Mouse (Mus musculus) intestine, embryonic 15.5 days (tissue): ENCODE measurements around the gene Pigo. TPM values are rescaled to one million over a fixed set of nuclear protein-coding genes. Genes with fewer than 3 reads are reported as not detected.

ENCODE experiments used
- ATAC-seq: fragments of 200-750 bp; cut with Nextera tagmentation; 2 replicates; pipeline ENCODE4 v1.8.0; 2017; ENCODE audit warnings: moderate TSS enrichment, moderate library complexity
- H3K27ac ChIP-seq: fragments of 300-500 bp; sonication (generic); 2 replicates; pipeline ENCODE4 v1.5.1; 2015; ENCODE audit warnings: mild to moderate bottlenecking, inconsistent platforms
- H3K27me3 ChIP-seq: fragments of 300-500 bp; sonication (generic); replicated peaks from 2 replicates; pipeline ENCODE4 v1.6.1; 2015; ENCODE audit warnings: inconsistent platforms
- H3K36me3 ChIP-seq: fragments of 300-500 bp; sonication (generic); 2 replicates; pipeline ENCODE4 v1.6.1; 2015; ENCODE audit warnings: inconsistent platforms
- H3K4me1 ChIP-seq: fragments of 300-500 bp; sonication (generic); replicated peaks from 2 replicates; pipeline ENCODE4 v1.6.1; 2015; ENCODE audit warnings: inconsistent platforms
- H3K4me2 ChIP-seq: fragments of 300-500 bp; sonication (generic); replicated peaks from 2 replicates; pipeline ENCODE4 v1.6.1; 2015; ENCODE audit warnings: mild to moderate bottlenecking, inconsistent platforms
- H3K4me3 ChIP-seq: fragments of 300-500 bp; sonication (generic); replicated peaks from 2 replicates; pipeline ENCODE4 v1.5.1; 2015; ENCODE audit warnings: inconsistent platforms
- H3K9ac ChIP-seq: fragments of 300-500 bp; sonication (generic); 2 replicates; pipeline ENCODE4 v1.6.1; 2015; ENCODE audit warnings: inconsistent platforms
- H3K9me3 ChIP-seq: fragments of 300-500 bp; sonication (generic); 2 replicates; pipeline ENCODE4 v1.6.1; 2016; ENCODE audit warnings: inconsistent platforms
- WGBS: fragments of 180-500 bp; shearing (Covaris S2); methylation state at CpG from one replicate; pipeline ENCODE4 v1.1.7; 2015; 5-methylcytosine and 5-hydroxymethylcytosine counted together
- polyA plus RNA-seq: library from polyadenylated mRNA; unstranded; fragments of >200 nt; fragmentation: Nextera tagmentation; extraction: Ambion mirVana; gene quantifications from 2 replicates; pipeline ENCODE4 v1.2.1, GENCODE M21; 2015

Pigo gene
- polyA plus RNA-seq, 1 experiment from 2014 or later, result 28.2 TPM

- H3K27ac ChIP-seq, result peak within 1 kb of the TSS; percentile 52; the same call in 1 of the 2 replicates
- H3K4me3 ChIP-seq, result peak within 1 kb of the TSS; percentile 52
- H3K36me3 ChIP-seq, result no peaks in the 10 kb centered on the region
- H3K4me1 ChIP-seq, result peaks cover 13% of the 10 kb centered on the region
- peak within 1 kb of the TSS; percentile 47 for H3K9ac ChIP-seq
- WGBS, result under 1% methylated on average over 33 of the region's 33 CpGs
- peak; percentile 96 for ATAC-seq
- H3K27me3 ChIP-seq, result no peaks in the 10 kb centered on the region
- H3K4me2 ChIP-seq, result peak within 1 kb of the TSS; percentile 76
- no peaks in the 10 kb centered on the region for H3K9me3 ChIP-seq
Observed at GRCm38 (mm10) chr4:43045659-43046302, 20.2 kb upstream of the Pigo start, which contains the start of gene Fam214b. Gene Fam214b (minus strand): TSS chr4:43046220.

DNA sequence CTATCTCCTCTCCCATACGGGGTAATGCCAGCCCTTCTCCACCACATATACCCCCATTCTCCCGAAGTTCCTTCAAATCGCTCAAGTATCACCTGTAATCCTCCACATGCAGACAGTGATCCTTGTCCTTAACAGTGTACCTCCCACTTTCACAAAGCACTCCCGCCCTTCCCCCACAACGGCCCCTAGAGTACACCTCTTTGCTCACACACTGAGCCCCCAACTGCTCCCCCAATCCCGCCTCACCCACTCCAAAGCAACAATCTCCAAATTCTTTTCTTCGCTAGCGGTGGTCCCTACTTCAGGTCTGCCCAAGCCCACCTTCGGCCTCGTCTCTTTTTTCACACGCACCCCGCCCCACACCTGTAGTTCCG lies 19.7 kb upstream of the Pigo start:
- H3K4me1 ChIP-seq, result peaks cover 13% of the 10 kb centered on the region
- H3K36me3 ChIP-seq, result no peaks in the 10 kb centered on the region
- peak; percentile 11; the same call in 1 of the 2 replicates for ATAC-seq
- H3K27ac ChIP-seq, result no peak overlapping the region
- H3K27me3 ChIP-seq, result no peaks in the 10 kb centered on the region
- peak overlapping the region; percentile 47; the same call in 1 of the 2 replicates for H3K9ac ChIP-seq
- H3K4me2 ChIP-seq, result peak overlapping the region; percentile 76
- H3K4me3 ChIP-seq, result peak overlapping the region; percentile 52
- H3K9me3 ChIP-seq, result no peaks in the 10 kb centered on the region
- WGBS, result 7% methylated on average over 13 of the region's 13 CpGs

DNA sequence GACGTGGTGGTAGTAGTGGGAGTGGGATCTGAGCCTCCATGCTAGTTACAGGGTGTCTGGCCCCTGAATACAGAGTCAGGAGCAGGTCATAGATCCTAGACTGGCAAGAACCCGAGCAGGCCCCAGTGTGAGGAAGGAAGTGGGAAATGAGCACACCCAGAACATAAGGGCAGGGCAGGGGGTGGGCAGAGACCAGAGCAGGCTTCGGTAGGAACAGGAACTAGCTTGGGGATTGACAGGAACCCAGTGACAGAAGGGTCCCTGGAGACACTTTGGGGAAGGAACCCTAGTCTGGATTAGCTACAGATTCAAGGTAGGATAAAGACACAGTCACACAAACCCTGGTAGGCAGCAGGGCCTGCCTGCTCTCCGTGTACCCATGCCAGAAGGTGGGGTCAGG lies 19.1 kb upstream of the Pigo start:
- peaks cover 13% of the 10 kb centered on the region for H3K4me1 ChIP-seq
- no peaks in the 10 kb centered on the region for H3K27me3 ChIP-seq
- H3K4me3 ChIP-seq, result peak overlapping the region; percentile 52; the same call in 1 of the 2 replicates
- peak overlapping the region; percentile 76 for H3K4me2 ChIP-seq
- no peaks in the 10 kb centered on the region for H3K9me3 ChIP-seq
- 26% methylated on average over 4 of the region's 4 CpGs for WGBS
- no peak overlapping the region for H3K27ac ChIP-seq
- H3K36me3 ChIP-seq, result no peaks in the 10 kb centered on the region
- no peak for ATAC-seq
- H3K9ac ChIP-seq, result 0 out of 2 replicates have a peak overlapping the region, but pooled peaks have one; percentile 47

- H3K9me3 ChIP-seq, result no peaks in the 10 kb centered on the region
- H3K4me2 ChIP-seq, result peak overlapping the region; percentile 47
- no peaks in the 10 kb centered on the region for H3K27me3 ChIP-seq
- WGBS, result 17% methylated on average over 7 of the region's 7 CpGs
- peak; percentile 6; the same call in 1 of the 2 replicates for ATAC-seq
- H3K27ac ChIP-seq, result peak overlapping the region; percentile 56
- peaks cover 20% of the 10 kb centered on the region for H3K4me1 ChIP-seq
- no peak overlapping the region for H3K9ac ChIP-seq
- H3K36me3 ChIP-seq, result no peaks in the 10 kb centered on the region
- no peak overlapping the region for H3K4me3 ChIP-seq
Observed at GRCm38 (mm10) chr4:43043644-43044357, 18.2 kb upstream of the Pigo start.

GRCm38 (mm10) chr4:43040881-43041547 lies 15.4 kb upstream of the Pigo start:
- peaks cover 23% of the 10 kb centered on the region for H3K4me1 ChIP-seq
- H3K4me2 ChIP-seq, result no peak overlapping the region
- peaks cover 3% of the 10 kb centered on the region; the same call in 1 of the 2 replicates for H3K36me3 ChIP-seq
- H3K9me3 ChIP-seq, result no peaks in the 10 kb centered on the region
- H3K4me3 ChIP-seq, result no peak overlapping the region
- no peak overlapping the region for H3K9ac ChIP-seq
- no peak overlapping the region for H3K27ac ChIP-seq
- no peaks in the 10 kb centered on the region for H3K27me3 ChIP-seq
- ATAC-seq, result no peak
- WGBS, result 69% methylated on average over 9 of the region's 9 CpGs

- peak overlapping the region; percentile 71 for H3K9ac ChIP-seq
- no peaks in the 10 kb centered on the region for H3K27me3 ChIP-seq
- peak overlapping the region; percentile 83 for H3K4me2 ChIP-seq
- 0% methylated on average over 25 of the region's 25 CpGs for WGBS
- H3K4me1 ChIP-seq, result peaks cover 23% of the 10 kb centered on the region
- H3K36me3 ChIP-seq, result peaks cover 3% of the 10 kb centered on the region; the same call in 1 of the 2 replicates
- H3K9me3 ChIP-seq, result no peaks in the 10 kb centered on the region
- peak; percentile 98 for ATAC-seq
- peak overlapping the region; percentile 72 for H3K27ac ChIP-seq
- peak overlapping the region; percentile 67 for H3K4me3 ChIP-seq
Observed at GRCm38 (mm10) chr4:43040114-43040572, 14.5 kb upstream of the Pigo start.

DNA sequence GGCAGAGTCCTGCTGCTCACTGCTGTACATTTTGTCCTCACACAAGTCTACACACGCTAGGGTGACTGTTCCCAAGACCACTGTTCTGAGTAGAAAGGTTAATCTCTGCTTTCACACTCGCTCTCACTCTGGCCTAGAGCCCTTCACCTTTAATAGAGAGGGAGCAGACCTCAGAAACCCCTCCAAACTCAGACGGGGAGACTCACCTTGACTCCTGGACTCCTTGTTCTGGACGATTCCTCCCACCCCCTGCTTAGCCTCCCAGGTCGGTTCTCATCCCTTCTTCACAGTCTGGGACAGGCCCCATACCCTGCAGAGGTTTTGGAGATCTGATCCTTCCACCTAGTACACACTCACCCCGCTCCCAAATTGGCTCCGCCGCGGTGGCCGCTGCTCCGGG lies 14.0 kb upstream of the Pigo start:
- Histone ChIP-seq H3K4me1 (peaks cover 19% of the 10 kb centered on the region), H3K27me3 (no peaks in the 10 kb centered on the region), H3K4me2 (peak overlapping the region; percentile 83), H3K27ac (peak overlapping the region; percentile 72), H3K9me3 (no peaks in the 10 kb centered on the region), H3K9ac (peak overlapping the region; percentile 71), H3K4me3 (peak overlapping the region; percentile 67), H3K36me3 (peaks cover 3% of the 10 kb centered on the region; the same call in 1 of the 2 replicates)
- ATAC-seq, result peak; percentile 27
- 4% methylated on average over 11 of the region's 11 CpGs for WGBS

GRCm38 (mm10) chr4:43038567-43039495 lies 13.2 kb upstream of the Pigo start:
- H3K4me3 ChIP-seq, result peak overlapping the region; percentile 67
- H3K27me3 ChIP-seq, result no peaks in the 10 kb centered on the region
- H3K36me3 ChIP-seq, result peaks cover 3% of the 10 kb centered on the region; the same call in 1 of the 2 replicates
- peak overlapping the region; percentile 83 for H3K4me2 ChIP-seq
- peaks cover 11% of the 10 kb centered on the region for H3K4me1 ChIP-seq
- H3K27ac ChIP-seq, result no peak overlapping the region
- no peaks in the 10 kb centered on the region for H3K9me3 ChIP-seq
- 48% methylated on average over 15 of the region's 15 CpGs for WGBS
- peak overlapping the region; percentile 28; the same call in 1 of the 2 replicates for H3K9ac ChIP-seq
- no peak for ATAC-seq

- ATAC-seq, result no peak
- Histone ChIP-seq H3K9ac (no peak overlapping the region), H3K4me1 (peaks cover 9% of the 10 kb centered on the region), H3K4me2 (no peak overlapping the region), H3K9me3 (no peaks in the 10 kb centered on the region), H3K4me3 (no peak overlapping the region), H3K27ac (no peak overlapping the region), H3K36me3 (peaks cover 3% of the 10 kb centered on the region; the same call in 1 of the 2 replicates), H3K27me3 (no peaks in the 10 kb centered on the region)
- WGBS, result 69% methylated on average over 4 of the region's 4 CpGs
Observed at GRCm38 (mm10) chr4:43037860-43038566, 12.4 kb upstream of the Pigo start.

- no peak overlapping the region for H3K27ac ChIP-seq
- no peak overlapping the region for H3K9ac ChIP-seq
- no peaks in the 10 kb centered on the region for H3K27me3 ChIP-seq
- no peak for ATAC-seq
- H3K4me1 ChIP-seq, result peaks cover 9% of the 10 kb centered on the region
- no peak overlapping the region for H3K4me2 ChIP-seq
- 95% methylated on average over 10 of the region's 10 CpGs for WGBS
- no peaks in the 10 kb centered on the region for H3K9me3 ChIP-seq
- H3K36me3 ChIP-seq, result peaks cover 3% of the 10 kb centered on the region; the same call in 1 of the 2 replicates
- H3K4me3 ChIP-seq, result no peak overlapping the region
Observed at GRCm38 (mm10) chr4:43036356-43036755, 10.7 kb upstream of the Pigo start.

DNA sequence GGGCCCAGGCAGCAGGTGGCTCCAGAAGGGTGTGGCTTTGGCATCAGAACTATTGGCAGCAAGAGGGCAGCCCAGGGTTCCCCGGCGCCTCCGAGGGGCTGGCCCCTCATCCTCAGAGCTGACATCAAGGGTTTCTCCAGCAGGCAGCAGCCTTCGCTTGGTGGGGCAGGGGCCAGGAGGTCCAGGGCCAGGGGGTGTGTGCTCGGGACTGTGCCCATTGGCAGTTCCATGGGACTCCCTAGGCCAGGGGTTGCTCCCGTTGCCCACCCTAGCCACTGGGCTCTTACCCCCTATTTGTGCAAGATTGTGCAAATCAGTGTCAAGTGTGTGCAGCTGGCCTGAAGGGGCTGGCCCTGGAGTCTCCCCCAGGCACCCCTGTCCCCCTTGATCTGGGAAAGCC lies 10.2 kb upstream of the Pigo start:
- Histone ChIP-seq H3K9ac (no peak overlapping the region), H3K27ac (no peak overlapping the region), H3K4me3 (no peak overlapping the region), H3K4me1 (peaks cover 9% of the 10 kb centered on the region), H3K4me2 (no peak overlapping the region), H3K27me3 (no peaks in the 10 kb centered on the region), H3K36me3 (peaks cover 3% of the 10 kb centered on the region; the same call in 1 of the 2 replicates), H3K9me3 (no peaks in the 10 kb centered on the region)
- WGBS, result 90% methylated on average over 6 of the region's 6 CpGs
- no peak for ATAC-seq
